Mouse (Mus musculus): Measurements from ENCODE around the gene Pced1b.
A peak's percentile ranks its signal among the peaks of the same experiment; 100 is the strongest.

The Pced1b gene

GRCm38 (mm10) chr15:97285665-97286212, 38.8 kb downstream of the Pced1b start:
- no peak for DNase-seq (ENCODE audit: low read depth, low spot score)

GRCm38 (mm10) chr15:97286731-97287130, 39.8 kb downstream of the Pced1b start:
- DNase-seq (ENCODE audit: low read depth, low spot score) = no peak

DNA sequence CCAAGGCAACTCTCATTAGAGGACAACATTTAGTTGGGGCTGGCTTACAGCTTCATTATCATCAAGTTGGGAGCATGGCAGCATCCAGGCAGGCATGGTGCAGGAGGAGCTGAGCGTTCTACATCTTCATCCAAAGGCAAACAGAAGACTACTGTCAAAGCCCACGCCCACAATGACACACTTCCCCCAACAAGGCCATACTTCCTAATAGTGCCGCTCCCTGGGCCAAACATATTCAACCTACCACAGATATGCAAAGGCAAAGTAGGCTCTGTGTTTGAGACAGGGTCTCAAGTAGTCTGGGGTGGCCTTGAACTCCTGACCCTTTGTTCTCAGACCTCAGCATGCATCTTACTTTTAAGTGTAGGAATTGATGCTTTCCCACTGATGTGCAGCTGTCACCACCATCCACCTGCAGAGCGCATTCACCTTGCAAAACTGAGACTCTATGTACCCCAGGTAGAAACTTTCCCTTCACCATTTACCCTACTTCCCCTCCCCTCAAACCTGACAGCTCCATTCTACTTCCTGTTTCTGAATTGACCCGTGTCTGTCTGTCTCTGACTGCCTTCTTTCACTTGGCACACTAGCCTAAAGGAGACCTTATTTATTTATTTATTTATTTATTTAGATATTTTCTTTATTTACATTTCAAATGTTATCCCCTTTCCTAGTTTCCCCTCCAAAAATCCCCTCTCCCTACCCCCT, 40.7 kb downstream of the Pced1b start:
- DNase-seq (ENCODE audit: low read depth, low spot score) = no peak

DNA sequence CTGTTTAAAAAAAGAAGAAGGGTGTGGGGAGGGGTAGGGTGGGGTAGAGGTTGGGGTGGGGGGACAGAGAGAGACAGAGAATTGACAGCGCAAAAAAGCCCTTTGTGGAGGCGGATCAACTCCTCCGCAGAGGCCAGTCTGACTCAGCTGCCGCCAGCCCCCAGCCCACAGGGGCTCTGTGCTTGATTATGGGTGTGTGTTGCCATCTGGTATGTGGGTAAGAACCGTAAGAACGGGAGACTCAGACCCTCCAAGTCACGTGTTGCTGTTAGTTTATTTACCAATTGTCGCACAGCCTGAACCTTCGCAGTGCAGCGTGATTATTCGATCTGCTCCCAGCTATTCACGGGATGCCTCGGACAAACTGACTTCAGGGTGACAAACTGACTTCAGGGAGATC, 41.8 kb downstream of the Pced1b start:
- DNase-seq (ENCODE audit: low read depth, low spot score) = no peak

- DNase-seq (ENCODE audit: low read depth, low spot score) = no peak
These were observed 42.3 kb downstream of the Pced1b start for GRCm38 (mm10) chr15:97289176-97289575.

- DNase-seq (ENCODE audit: low read depth, low spot score) = no peak
These were observed 43.4 kb downstream of the Pced1b start for GRCm38 (mm10) chr15:97290351-97290750.

- DNase-seq (ENCODE audit: low read depth, low spot score) = no peak
These were observed 44.6 kb downstream of the Pced1b start for GRCm38 (mm10) chr15:97291291-97292050.

GRCm38 (mm10) chr15:97307935-97308334, 61.0 kb downstream of the Pced1b start:
- DNase-seq (ENCODE audit: low read depth, low spot score) = no peak

DNA sequence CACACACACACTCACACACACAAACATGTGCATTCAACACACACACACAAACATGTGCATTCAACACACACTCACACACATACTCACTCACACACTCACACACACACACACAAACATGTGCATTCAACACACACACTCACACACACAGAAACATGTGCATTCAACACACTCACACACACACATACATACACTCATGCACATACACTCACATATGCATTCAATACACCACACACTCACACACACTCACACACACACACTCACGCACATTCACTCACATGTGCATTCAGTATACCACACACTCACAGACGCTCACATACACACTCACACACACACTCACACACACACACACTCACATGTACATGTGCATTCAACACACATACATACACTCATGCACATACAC, 62.6 kb downstream of the Pced1b start:
- no peak for DNase-seq (ENCODE audit: low read depth, low spot score)

- DNase-seq (ENCODE audit: low read depth, low spot score) = no peak
These were observed 63.3 kb downstream of the Pced1b start for GRCm38 (mm10) chr15:97310251-97310650.

DNA sequence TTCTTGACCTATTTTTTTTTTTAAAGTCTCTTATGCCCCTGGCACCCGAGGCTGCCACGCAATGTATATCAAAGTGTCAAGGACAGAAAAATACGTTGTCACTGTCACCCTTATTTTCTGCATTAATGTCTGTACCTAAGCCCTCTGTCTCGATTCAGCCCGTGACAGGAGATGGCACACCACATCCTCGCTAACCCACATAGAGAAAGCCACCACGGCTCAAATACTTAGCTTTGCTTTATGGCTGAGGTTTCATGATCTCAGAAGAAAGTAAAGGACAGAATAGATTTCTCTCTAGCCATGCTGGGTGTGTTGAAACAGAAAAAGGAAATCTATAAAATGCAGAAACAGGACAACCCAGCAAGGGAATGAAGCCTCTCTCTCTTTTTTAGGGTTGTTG, 64.3 kb downstream of the Pced1b start:
- DNase-seq (ENCODE audit: low read depth, low spot score) = no peak

GRCm38 (mm10) chr15:97311937-97312336, 65.0 kb downstream of the Pced1b start:
- DNase-seq (ENCODE audit: low read depth, low spot score) = no peak

GRCm38 (mm10) chr15:97314720-97315421, 68.0 kb downstream of the Pced1b start:
- no peak for DNase-seq (ENCODE audit: low read depth, low spot score)

- DNase-seq (ENCODE audit: low read depth, low spot score) = no peak
These were observed 68.5 kb downstream of the Pced1b start for GRCm38 (mm10) chr15:97315422-97315757.

DNA sequence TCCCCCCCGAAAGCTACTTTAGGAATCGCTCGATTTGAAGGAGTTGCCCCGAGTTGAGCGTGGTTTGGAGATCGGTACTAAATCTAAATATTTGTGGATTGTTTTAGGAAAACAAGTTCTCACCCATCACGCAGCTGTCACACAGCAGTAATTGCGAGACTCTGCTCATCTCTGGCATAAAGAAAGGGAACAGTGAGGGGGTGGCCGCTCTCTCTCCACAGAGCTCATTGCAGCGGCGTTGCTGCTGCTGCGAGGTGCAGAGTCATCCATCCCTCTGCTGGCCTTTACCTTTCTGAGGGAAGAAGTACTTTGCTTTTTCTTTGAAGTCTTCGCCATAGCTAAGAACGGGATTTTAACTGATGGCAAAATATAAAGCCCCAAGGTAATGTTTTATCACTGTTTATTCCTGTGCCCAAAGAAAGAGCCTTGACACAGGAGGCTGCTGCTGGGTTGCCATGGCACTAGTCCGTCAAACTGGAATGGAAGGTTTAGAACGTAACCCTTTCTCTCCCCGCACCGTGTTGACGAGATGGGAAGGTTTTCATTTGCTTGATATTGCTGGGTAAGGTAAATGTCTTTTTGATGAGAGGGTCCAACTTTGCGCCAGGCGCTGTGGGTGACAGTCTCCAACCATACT, 71.6 kb downstream of the Pced1b start:
- DNase-seq (ENCODE audit: low read depth, low spot score) = no peak

- DNase-seq (ENCODE audit: low read depth, low spot score) = no peak
These were observed 75.9 kb downstream of the Pced1b start for GRCm38 (mm10) chr15:97322821-97323220.

GRCm38 (mm10) chr15:97323466-97323865, 76.6 kb downstream of the Pced1b start:
- no peak for DNase-seq (ENCODE audit: low read depth, low spot score)

GRCm38 (mm10) chr15:97324311-97324710, 77.4 kb downstream of the Pced1b start:
- DNase-seq (ENCODE audit: low read depth, low spot score) = no peak

DNA sequence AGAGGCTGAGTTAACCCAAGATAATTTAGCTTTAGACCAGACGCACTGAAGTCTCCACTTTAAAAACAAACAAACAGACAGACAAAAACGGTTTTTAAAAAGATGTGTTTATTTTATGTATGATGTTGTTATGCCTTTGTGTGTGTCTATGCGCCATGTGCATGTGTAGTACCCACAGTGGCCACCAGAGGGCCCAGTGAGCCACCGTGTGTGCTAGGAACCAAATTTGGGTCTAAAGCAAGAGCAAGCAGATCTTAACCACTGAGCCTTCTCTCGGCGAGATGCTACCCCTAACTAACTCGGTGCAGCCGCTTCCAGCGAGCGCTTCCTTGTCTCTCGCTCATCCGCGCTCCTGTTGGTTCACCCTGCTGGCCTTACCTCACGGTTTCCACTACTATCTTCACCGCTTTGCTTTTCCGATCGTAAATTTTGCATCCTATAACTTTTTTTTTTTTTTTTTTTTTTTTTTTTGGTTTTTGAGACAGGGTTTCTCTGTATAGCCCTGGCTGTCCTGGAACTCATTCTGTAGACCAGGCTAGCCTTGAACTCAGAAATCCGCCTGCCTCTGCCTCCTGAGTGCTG, 80.7 kb downstream of the Pced1b start:
- DNase-seq (ENCODE audit: low read depth, low spot score) = peak; percentile 60

- no peak for DNase-seq (ENCODE audit: low read depth, low spot score)
These were observed 85.7 kb downstream of the Pced1b start for GRCm38 (mm10) chr15:97332582-97332981.

DNA sequence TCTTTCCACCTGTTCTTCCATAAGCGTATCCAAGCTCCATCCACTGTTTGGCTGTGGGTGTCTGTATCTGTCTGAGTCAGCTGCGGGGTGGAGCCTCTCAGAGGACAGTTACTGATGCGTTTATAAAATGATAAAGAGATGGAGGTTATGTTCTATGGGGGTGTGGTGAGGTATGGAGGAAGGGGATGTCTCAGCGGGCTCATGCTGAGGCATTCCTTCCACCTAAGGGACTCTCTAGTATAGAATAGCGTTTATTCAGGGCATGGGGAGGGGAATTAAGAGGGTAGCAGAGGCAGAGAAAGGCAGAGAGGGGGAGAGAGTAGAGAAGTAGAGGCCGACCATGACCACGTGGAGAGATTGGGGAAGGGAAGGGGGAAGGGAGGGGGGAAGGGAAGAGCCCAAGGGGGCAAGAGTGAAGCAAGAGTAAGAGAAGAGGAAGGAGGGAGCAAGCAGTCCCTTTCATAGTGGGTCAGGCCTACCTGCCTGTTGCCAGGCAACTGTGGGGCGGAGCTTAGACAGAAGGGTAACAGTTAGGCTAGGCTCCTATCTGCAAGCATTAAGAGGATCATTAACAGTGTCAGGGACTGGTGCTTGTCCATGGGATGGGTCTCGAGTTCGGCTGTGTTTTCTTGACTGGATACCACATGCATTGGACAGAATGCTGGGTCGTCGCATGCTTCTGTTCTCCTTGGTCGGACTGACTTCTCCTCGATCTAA, 90.9 kb downstream of the Pced1b start:
- DNase-seq (ENCODE audit: low read depth, low spot score) = peak; percentile 69
